Mouse (Mus musculus): ENCODE measurements around the gene Tenm2. TPM values are rescaled to one million over a fixed set of nuclear protein-coding genes. Genes with fewer than 3 reads are reported as not detected.

Gene Tenm2
- total and polyA plus RNA-seq, 2 experiments from 2014 or later, result 41.8 to 91.3 TPM

GRCm38 (mm10) chr11:37227404-37227803 is 8.4 kb downstream of the Tenm2 start:
- no peak for DNase-seq

GRCm38 (mm10) chr11:37226943-37227342 is 8.8 kb downstream of the Tenm2 start:
- Histone ChIP-seq H3K9ac (no peak overlapping the region), H3K4me3 (ENCODE audit: low read depth, low read length) (no peak overlapping the region), H3K4me1 (ENCODE audit: insufficient read depth) (peaks cover 4% of the 10 kb centered on the region; the same call in 1 of the 2 replicates), H3K9me3 (ENCODE audit: low read length) (no peaks in the 10 kb centered on the region), H3K36me3 (ENCODE audit: insufficient read depth) (no peaks in the 10 kb centered on the region), H3K27me3 (ENCODE audit: insufficient read depth, low read length) (no peaks in the 10 kb centered on the region), H3K4me2 (ENCODE audit: low read depth) (no peak overlapping the region), H3K27ac (ENCODE audit: low read depth, low read length) (no peak overlapping the region)
- DNase-seq, result no peak
- WGBS, result 89% methylated on average over 10 of the region's 10 CpGs
- no peak for ATAC-seq
- no peak for TF ChIP-seq CTCF (IDR thresholded peaks at IDR 0.05; ENCODE audit: low read depth)

More at GRCm38 (mm10) chr11:37227404-37227803, 8.4 kb downstream of the Tenm2 start:
- Histone ChIP-seq H3K27ac (ENCODE audit: low read depth, low read length) (no peak overlapping the region), H3K9me3 (ENCODE audit: low read length) (no peaks in the 10 kb centered on the region), H3K36me3 (ENCODE audit: insufficient read depth) (no peaks in the 10 kb centered on the region), H3K4me2 (ENCODE audit: low read depth) (no peak overlapping the region), H3K4me1 (ENCODE audit: insufficient read depth) (peaks cover 4% of the 10 kb centered on the region; the same call in 1 of the 2 replicates), H3K4me3 (ENCODE audit: low read depth, low read length) (no peak overlapping the region), H3K27me3 (ENCODE audit: insufficient read depth, low read length) (no peaks in the 10 kb centered on the region), H3K9ac (no peak overlapping the region)
- ATAC-seq, result no peak
- no peak for TF ChIP-seq CTCF (IDR thresholded peaks at IDR 0.05; ENCODE audit: low read depth)
- 81% methylated on average over 1 of the region's 1 CpGs for WGBS

- ATAC-seq (no peak), DNase-seq (no peak)
- no peak overlapping the region for H3K9ac ChIP-seq
- WGBS, result 81% methylated on average over 2 of the region's 2 CpGs
- H3K36me3 ChIP-seq (ENCODE audit: insufficient read depth), result no peaks in the 10 kb centered on the region
- no peaks in the 10 kb centered on the region for H3K9me3 ChIP-seq (ENCODE audit: low read length)
- H3K4me1 ChIP-seq (ENCODE audit: insufficient read depth), result 0 out of 2 replicates have a peak, but pooled peaks cover 4% of the 10 kb centered on the region
- TF ChIP-seq CTCF (IDR thresholded peaks at IDR 0.05; ENCODE audit: low read depth), result no peak
- H3K27me3 ChIP-seq (ENCODE audit: insufficient read depth, low read length), result no peaks in the 10 kb centered on the region
- no peak overlapping the region for H3K4me2 ChIP-seq (ENCODE audit: low read depth)
- H3K4me3 ChIP-seq (ENCODE audit: low read depth, low read length), result no peak overlapping the region
- H3K27ac ChIP-seq (ENCODE audit: low read depth, low read length), result no peak overlapping the region
Measured at GRCm38 (mm10) chr11:37222737-37223136, 13.0 kb downstream of the Tenm2 start.

- no peak for TF ChIP-seq CTCF (IDR thresholded peaks at IDR 0.05; ENCODE audit: low read depth)
- DNase-seq (peak; percentile 37), ATAC-seq (no peak)
- Histone ChIP-seq H3K4me3 (ENCODE audit: low read depth, low read length) (no peak overlapping the region), H3K27me3 (ENCODE audit: insufficient read depth, low read length) (no peaks in the 10 kb centered on the region), H3K27ac (ENCODE audit: low read depth, low read length) (no peak overlapping the region), H3K36me3 (ENCODE audit: insufficient read depth) (no peaks in the 10 kb centered on the region), H3K4me1 (ENCODE audit: insufficient read depth) (0 out of 2 replicates have a peak, but pooled peaks cover 4% of the 10 kb centered on the region), H3K9me3 (ENCODE audit: low read length) (no peaks in the 10 kb centered on the region), H3K4me2 (ENCODE audit: low read depth) (no peak overlapping the region), H3K9ac (no peak overlapping the region)
- WGBS, result 77% methylated on average over 2 of the region's 2 CpGs
Measured at GRCm38 (mm10) chr11:37222056-37222455, 13.7 kb downstream of the Tenm2 start.

- no peak overlapping the region for H3K4me3 ChIP-seq (ENCODE audit: low read depth, low read length)
- H3K36me3 ChIP-seq (ENCODE audit: insufficient read depth), result no peaks in the 10 kb centered on the region
- H3K9ac ChIP-seq, result no peak overlapping the region
- H3K27ac ChIP-seq (ENCODE audit: low read depth, low read length), result no peak overlapping the region
- ATAC-seq (no peak), DNase-seq (no peak)
- WGBS, result 68% methylated on average over 6 of the region's 6 CpGs
- no peaks in the 10 kb centered on the region for H3K9me3 ChIP-seq (ENCODE audit: low read length)
- no peak for TF ChIP-seq CTCF (IDR thresholded peaks at IDR 0.05; ENCODE audit: low read depth)
- no peak overlapping the region for H3K4me2 ChIP-seq (ENCODE audit: low read depth)
- 0 out of 2 replicates have a peak, but pooled peaks cover 4% of the 10 kb centered on the region for H3K4me1 ChIP-seq (ENCODE audit: insufficient read depth)
- no peaks in the 10 kb centered on the region for H3K27me3 ChIP-seq (ENCODE audit: insufficient read depth, low read length)
Measured at GRCm38 (mm10) chr11:37220921-37221320, 14.8 kb downstream of the Tenm2 start.

- no peak for ATAC-seq
- H3K36me3 ChIP-seq (ENCODE audit: insufficient read depth), result no peaks in the 10 kb centered on the region
- 17% methylated on average over 3 of the region's 3 CpGs for WGBS
- no peaks in the 10 kb centered on the region for H3K27me3 ChIP-seq (ENCODE audit: insufficient read depth, low read length)
- DNase-seq, result peak; percentile 70
- peak; percentile 62 for TF ChIP-seq CTCF (IDR thresholded peaks at IDR 0.05; ENCODE audit: low read depth)
- H3K4me3 ChIP-seq (ENCODE audit: low read depth, low read length), result no peak overlapping the region
- no peak overlapping the region for H3K4me2 ChIP-seq (ENCODE audit: low read depth)
- no peaks in the 10 kb centered on the region for H3K9me3 ChIP-seq (ENCODE audit: low read length)
- H3K9ac ChIP-seq, result no peak overlapping the region
- H3K27ac ChIP-seq (ENCODE audit: low read depth, low read length), result no peak overlapping the region
- no peaks in the 10 kb centered on the region for H3K4me1 ChIP-seq (ENCODE audit: insufficient read depth)
Measured at GRCm38 (mm10) chr11:37186132-37186531, 49.6 kb downstream of the Tenm2 start.

- H3K4me1 ChIP-seq (ENCODE audit: insufficient read depth), result no peaks in the 10 kb centered on the region
- WGBS, result 83% methylated on average over 6 of the region's 6 CpGs
- ATAC-seq, result no peak
Measured at GRCm38 (mm10) chr11:37177426-37177825, 58.3 kb downstream of the Tenm2 start.

More at GRCm38 (mm10) chr11:37177426-37177825, 58.3 kb downstream of the Tenm2 start:
- TF ChIP-seq CTCF (IDR thresholded peaks at IDR 0.05; ENCODE audit: low read depth), result no peak
- no peaks in the 10 kb centered on the region for H3K36me3 ChIP-seq (ENCODE audit: insufficient read depth)
- no peak overlapping the region for H3K9ac ChIP-seq
- H3K4me2 ChIP-seq (ENCODE audit: low read depth), result no peak overlapping the region
- H3K9me3 ChIP-seq (ENCODE audit: low read length), result no peaks in the 10 kb centered on the region
- no peaks in the 10 kb centered on the region for H3K27me3 ChIP-seq (ENCODE audit: insufficient read depth, low read length)
- no peak overlapping the region for H3K27ac ChIP-seq (ENCODE audit: low read depth, low read length)
- H3K4me3 ChIP-seq (ENCODE audit: low read depth, low read length), result no peak overlapping the region
- no peak for DNase-seq
